Mouse (Mus musculus): ENCODE data around the gene Rassf8.

Gene Rassf8

GRCm38 (mm10) chr6:145746132-145746849 lies at the start of gene Rassf8:
Rassf8 (plus strand) TSS chr6:145746748.
- DNase-seq (ENCODE audit: extremely low read depth, low read depth) = no peak

- no peak for DNase-seq (ENCODE audit: extremely low read depth, low read depth)
These were observed 45.5 kb upstream of the Rassf8 start for GRCm38 (mm10) chr6:145701021-145701540.

GRCm38 (mm10) chr6:145703667-145704066 lies 42.9 kb upstream of the Rassf8 start:
- DNase-seq (ENCODE audit: extremely low read depth, low read depth) = no peak

GRCm38 (mm10) chr6:145709956-145710720 lies 36.4 kb upstream of the Rassf8 start:
- DNase-seq (ENCODE audit: extremely low read depth, low read depth) = no peak

- DNase-seq (ENCODE audit: extremely low read depth, low read depth) = no peak
These were observed 35.8 kb upstream of the Rassf8 start for GRCm38 (mm10) chr6:145710797-145711196.

- no peak for DNase-seq (ENCODE audit: extremely low read depth, low read depth)
These were observed 35.2 kb upstream of the Rassf8 start for GRCm38 (mm10) chr6:145711320-145711719.

GRCm38 (mm10) chr6:145713241-145714114 lies 33.1 kb upstream of the Rassf8 start:
- DNase-seq (ENCODE audit: extremely low read depth, low read depth) = no peak

GRCm38 (mm10) chr6:145714131-145714530 lies 32.4 kb upstream of the Rassf8 start:
- DNase-seq (ENCODE audit: extremely low read depth, low read depth) = no peak

GRCm38 (mm10) chr6:145722596-145722995 lies 24.0 kb upstream of the Rassf8 start:
- DNase-seq (ENCODE audit: extremely low read depth, low read depth) = no peak

- no peak for DNase-seq (ENCODE audit: extremely low read depth, low read depth)
These were observed 23.3 kb upstream of the Rassf8 start for GRCm38 (mm10) chr6:145723131-145723863.

- no peak for DNase-seq (ENCODE audit: extremely low read depth, low read depth)
These were observed 20.7 kb upstream of the Rassf8 start for GRCm38 (mm10) chr6:145725849-145726248.

GRCm38 (mm10) chr6:145726986-145727385 lies 19.6 kb upstream of the Rassf8 start:
- no peak for DNase-seq (ENCODE audit: extremely low read depth, low read depth)

- no peak for DNase-seq (ENCODE audit: extremely low read depth, low read depth)
These were observed 13.7 kb upstream of the Rassf8 start for GRCm38 (mm10) chr6:145732868-145733267.

GRCm38 (mm10) chr6:145733276-145733675 lies 13.3 kb upstream of the Rassf8 start:
- no peak for DNase-seq (ENCODE audit: extremely low read depth, low read depth)

- no peak for DNase-seq (ENCODE audit: extremely low read depth, low read depth)
These were observed 12.6 kb upstream of the Rassf8 start for GRCm38 (mm10) chr6:145733911-145734310.

GRCm38 (mm10) chr6:145736099-145736498 lies 10.4 kb upstream of the Rassf8 start:
- DNase-seq (ENCODE audit: extremely low read depth, low read depth) = no peak

- DNase-seq (ENCODE audit: extremely low read depth, low read depth) = no peak
These were observed 7.3 kb upstream of the Rassf8 start for GRCm38 (mm10) chr6:145739231-145739630.

- no peak for DNase-seq (ENCODE audit: extremely low read depth, low read depth)
These were observed 6.5 kb upstream of the Rassf8 start for GRCm38 (mm10) chr6:145740011-145740410.

- DNase-seq (ENCODE audit: extremely low read depth, low read depth) = no peak
These were observed 1.3 kb upstream of the Rassf8 start for GRCm38 (mm10) chr6:145745291-145745690.

GRCm38 (mm10) chr6:145746921-145747670 lies 548 bp downstream of the Rassf8 start:
- DNase-seq (ENCODE audit: extremely low read depth, low read depth) = no peak

All from MEL-GATA-1-ER (cell line).